Mouse (Mus musculus): ENCODE results near the gene Gps2. TPM values are rescaled to one million over a fixed set of nuclear protein-coding genes. Genes with fewer than 3 reads are reported as not detected.
A peak's percentile ranks its signal among the peaks of the same experiment; 100 is the strongest.
"Not testable (repeated sequence)": the region's sequence is repeated elsewhere in the genome, so short reads cannot be mapped to it uniquely, and the experiment has no call there.

The Gps2 gene
- polyA plus RNA-seq, 1 experiment from 2014 or later, result 69.4 TPM

DNA sequence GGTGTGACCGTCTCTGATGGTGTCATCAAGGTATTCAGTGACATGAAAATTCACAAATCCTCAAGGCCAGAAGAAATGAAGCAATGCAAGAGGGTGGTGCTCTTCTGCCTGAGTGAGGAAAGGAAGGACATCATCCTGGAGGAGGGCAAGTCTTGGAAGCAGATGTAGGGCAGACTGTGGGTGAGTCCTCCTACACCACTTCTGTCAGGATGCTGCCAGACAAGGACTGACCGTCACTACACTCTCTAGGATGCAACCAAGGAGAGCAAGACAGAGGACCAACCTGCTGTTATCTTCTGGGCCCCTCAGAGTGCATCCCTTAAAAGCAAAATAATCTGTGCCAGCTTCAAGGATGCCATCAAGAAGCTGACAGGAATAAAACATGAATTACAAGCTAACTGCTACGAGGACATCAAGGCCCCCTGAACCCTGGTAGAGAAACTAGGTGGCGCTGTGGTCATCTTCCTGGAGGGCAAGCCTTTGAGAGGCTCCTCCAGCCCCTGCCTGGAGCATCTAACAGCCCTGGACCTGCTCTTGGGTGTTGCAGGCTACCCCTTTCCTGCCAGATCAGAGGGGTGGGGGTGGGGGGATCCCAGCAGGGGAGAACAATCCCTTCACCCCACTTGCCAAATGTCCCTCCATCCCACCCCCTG, 37.2 kb downstream of the Gps2 start:
- H3K36me3 ChIP-seq, result peaks cover 6% of the 10 kb centered on the region
- no peak overlapping the region for H3K27ac ChIP-seq
- peaks cover 13% of the 10 kb centered on the region; the same call in 1 of the 2 replicates for H3K27me3 ChIP-seq (ENCODE audit: insufficient read depth, poor library complexity, severe bottlenecking)
- no peak overlapping the region for H3K4me3 ChIP-seq
- DNase-seq (ENCODE audit: low spot score), result no peak
- no peaks in the 10 kb centered on the region for H3K9me3 ChIP-seq
- WGBS, result 40% methylated on average over 4 of the region's 4 CpGs
- H3K4me1 ChIP-seq, result peaks cover 31% of the 10 kb centered on the region

DNA sequence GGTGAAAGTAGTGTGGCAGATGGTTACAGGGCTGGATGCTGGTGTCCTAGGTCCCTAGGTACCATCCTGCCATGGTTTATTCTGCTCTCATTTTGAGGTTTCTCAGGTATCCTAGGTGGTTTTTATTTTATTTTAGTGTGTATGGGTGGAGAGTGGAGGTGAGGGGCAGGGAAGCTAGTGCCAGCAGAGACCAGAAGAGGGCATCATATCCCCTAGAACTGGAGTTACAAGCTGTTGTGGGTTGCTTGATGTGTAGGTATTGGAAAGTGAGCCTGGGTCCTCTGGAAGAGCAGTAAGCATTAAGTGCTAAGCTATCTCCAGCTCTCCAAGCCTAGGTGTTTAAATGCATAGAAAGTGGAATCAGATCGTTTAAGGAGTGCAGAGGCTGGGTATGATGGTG, 38.6 kb downstream of the Gps2 start:
- Histone ChIP-seq H3K9me3 (no peaks in the 10 kb centered on the region), H3K27ac (no peak overlapping the region), H3K27me3 (ENCODE audit: insufficient read depth, poor library complexity, severe bottlenecking) (peaks cover 5% of the 10 kb centered on the region; the same call in 1 of the 2 replicates), H3K4me3 (no peak overlapping the region), H3K36me3 (no peaks in the 10 kb centered on the region), H3K4me1 (peaks cover 18% of the 10 kb centered on the region)
- 42% methylated on average over 1 of the region's 1 CpGs for WGBS
- no peak for DNase-seq (ENCODE audit: low spot score)

DNA sequence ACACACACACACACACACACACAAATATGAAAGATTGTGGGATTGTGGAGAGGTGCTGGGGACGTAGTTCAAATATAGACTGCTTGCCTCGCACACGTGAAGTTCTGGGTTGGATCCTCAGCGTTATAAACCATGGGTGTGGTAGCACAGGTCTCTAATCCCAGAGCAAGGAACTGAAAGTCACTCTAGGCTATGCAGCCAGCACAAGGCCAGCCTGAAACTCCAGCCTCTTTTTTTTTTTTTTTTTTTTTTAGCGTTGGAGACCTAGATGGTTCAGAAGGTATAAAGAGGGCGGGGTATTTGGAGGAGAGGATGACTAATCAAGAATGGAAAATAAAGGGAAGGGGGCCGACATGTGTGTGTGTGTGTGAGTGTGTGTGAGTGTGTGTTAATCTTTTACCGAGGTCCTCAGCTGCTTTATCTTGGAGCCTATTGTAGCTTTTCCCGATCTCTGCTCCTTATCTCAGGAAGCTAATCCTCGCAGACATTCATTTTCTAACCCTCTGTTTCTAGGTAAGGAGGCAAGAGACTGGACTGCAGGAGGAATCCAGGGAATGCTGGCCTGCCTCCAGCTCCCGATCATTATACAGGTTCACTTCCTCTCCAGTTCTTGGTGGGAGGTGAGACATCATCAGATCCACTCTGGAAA, 39.7 kb downstream of the Gps2 start:
- H3K4me1 ChIP-seq, result peaks cover 9% of the 10 kb centered on the region
- WGBS, result 41% methylated on average over 11 of the region's 11 CpGs
- DNase-seq (ENCODE audit: low spot score), result no peak

DNA sequence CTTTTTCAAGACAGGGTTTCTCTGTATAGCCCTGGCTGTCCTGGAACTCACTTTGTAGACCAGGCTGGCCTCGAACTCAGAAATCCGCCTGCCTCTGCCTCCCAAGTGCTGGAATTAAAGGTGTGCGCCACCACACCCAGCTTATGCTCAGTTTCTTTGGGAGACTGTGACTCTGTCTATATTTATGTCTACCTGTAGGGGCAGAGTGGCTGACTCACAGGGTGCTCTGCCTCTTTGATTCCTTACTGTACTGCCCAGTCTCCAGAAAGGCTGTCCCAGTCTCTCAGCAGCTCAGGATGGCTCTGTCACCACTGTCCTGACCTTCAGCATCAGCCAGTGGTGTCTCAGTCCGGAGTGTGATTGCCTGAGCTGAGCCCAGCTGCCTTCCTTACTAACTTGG, 41.9 kb downstream of the Gps2 start:
- not testable (repeated sequence) for H3K4me3 ChIP-seq; H3K9me3 ChIP-seq; DNase-seq (ENCODE audit: low spot score); H3K36me3 ChIP-seq; H3K27ac ChIP-seq; H3K27me3 ChIP-seq (ENCODE audit: insufficient read depth, poor library complexity, severe bottlenecking); H3K4me1 ChIP-seq
- WGBS, result 73% methylated on average over 4 of the region's 4 CpGs

More for the DNA sequence above, 39.7 kb downstream of the Gps2 start:
- H3K36me3 ChIP-seq, result no peaks in the 10 kb centered on the region
- H3K27me3 ChIP-seq (ENCODE audit: insufficient read depth, poor library complexity, severe bottlenecking), result peaks cover 5% of the 10 kb centered on the region; the same call in 1 of the 2 replicates
- no peaks in the 10 kb centered on the region for H3K9me3 ChIP-seq
- no peak overlapping the region for H3K4me3 ChIP-seq
- H3K27ac ChIP-seq, result no peak overlapping the region

DNA sequence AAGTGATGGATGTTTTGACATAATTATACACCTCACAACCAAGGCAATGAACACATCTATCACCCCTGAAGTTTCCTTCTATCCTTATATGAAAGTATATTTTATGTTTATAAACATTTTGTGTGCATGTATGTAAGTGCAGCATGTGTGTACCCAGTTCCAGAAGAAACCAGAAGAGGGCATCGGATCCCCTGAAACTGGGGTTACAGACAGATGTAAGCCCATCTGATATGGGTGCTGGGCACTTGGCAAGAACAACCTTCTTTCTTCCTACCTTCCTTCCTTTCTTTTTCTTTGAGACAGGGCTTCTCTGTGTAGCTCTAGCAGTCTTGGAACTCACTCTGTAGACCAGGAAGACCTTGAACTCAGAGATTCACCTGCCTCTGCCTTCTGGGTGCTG, 42.5 kb downstream of the Gps2 start:
- Histone ChIP-seq H3K27ac (no peak overlapping the region), H3K27me3 (ENCODE audit: insufficient read depth, poor library complexity, severe bottlenecking) (peaks cover 2% of the 10 kb centered on the region; the same call in 1 of the 2 replicates), H3K36me3 (no peaks in the 10 kb centered on the region), H3K4me1 (peaks cover 4% of the 10 kb centered on the region; the same call in 1 of the 2 replicates), H3K4me3 (no peak overlapping the region), H3K9me3 (no peaks in the 10 kb centered on the region)
- 71% methylated on average over 1 of the region's 1 CpGs for WGBS
- DNase-seq (ENCODE audit: low spot score), result no peak

DNA sequence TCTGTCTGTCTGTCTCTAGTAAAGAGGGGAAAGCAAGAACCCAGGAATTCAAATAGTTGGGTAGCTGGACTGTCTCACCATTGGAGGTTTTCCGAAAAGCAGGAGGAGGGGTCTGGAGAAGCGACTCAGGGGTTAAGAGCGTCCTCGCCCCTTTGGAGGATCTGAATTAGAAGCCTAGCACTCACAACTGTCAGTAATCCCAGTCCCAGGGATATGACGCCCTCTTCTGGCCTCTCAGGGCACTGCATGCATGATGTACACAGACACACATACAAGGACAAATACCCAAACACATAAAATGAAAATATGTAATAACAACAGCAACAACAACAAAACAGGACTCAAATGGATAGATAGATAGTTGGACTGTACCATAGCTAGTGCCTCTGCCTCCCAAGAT, 46.9 kb downstream of the Gps2 start:
- no peaks in the 10 kb centered on the region for H3K9me3 ChIP-seq
- H3K36me3 ChIP-seq, result no peaks in the 10 kb centered on the region
- WGBS, result 27% methylated on average over 5 of the region's 5 CpGs
- peaks cover 43% of the 10 kb centered on the region for H3K27me3 ChIP-seq (ENCODE audit: insufficient read depth, poor library complexity, severe bottlenecking)
- H3K27ac ChIP-seq, result no peak overlapping the region
- peaks cover 9% of the 10 kb centered on the region for H3K4me1 ChIP-seq
- no peak overlapping the region for H3K4me3 ChIP-seq
- no peak for DNase-seq (ENCODE audit: low spot score)

DNA sequence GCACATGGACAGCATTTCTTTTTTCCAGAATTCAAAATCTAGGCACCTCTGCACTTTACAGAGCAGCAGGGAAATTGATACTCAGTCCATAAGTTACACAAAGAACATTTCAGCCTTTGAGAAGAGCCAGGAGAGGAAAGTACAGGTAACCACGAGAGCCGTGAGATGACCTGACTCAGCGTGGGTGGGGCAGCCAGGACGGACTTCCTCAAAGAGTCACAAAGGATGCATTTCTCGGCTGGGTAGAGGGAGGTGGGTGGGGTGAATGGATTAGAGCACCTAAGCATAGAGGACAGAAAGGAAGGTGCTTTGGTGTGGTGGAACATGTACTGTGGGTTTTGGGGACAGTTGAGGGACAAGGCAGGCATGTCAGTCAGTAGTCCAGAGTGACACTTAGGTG, 48.2 kb downstream of the Gps2 start:
- no peaks in the 10 kb centered on the region for H3K36me3 ChIP-seq
- WGBS, result 44% methylated on average over 5 of the region's 5 CpGs
- H3K4me3 ChIP-seq, result no peak overlapping the region
- H3K4me1 ChIP-seq, result peaks cover 20% of the 10 kb centered on the region
- no peak for DNase-seq (ENCODE audit: low spot score)
- H3K27me3 ChIP-seq (ENCODE audit: insufficient read depth, poor library complexity, severe bottlenecking), result peaks cover 55% of the 10 kb centered on the region
- no peak overlapping the region for H3K27ac ChIP-seq
- H3K9me3 ChIP-seq, result no peaks in the 10 kb centered on the region

DNA sequence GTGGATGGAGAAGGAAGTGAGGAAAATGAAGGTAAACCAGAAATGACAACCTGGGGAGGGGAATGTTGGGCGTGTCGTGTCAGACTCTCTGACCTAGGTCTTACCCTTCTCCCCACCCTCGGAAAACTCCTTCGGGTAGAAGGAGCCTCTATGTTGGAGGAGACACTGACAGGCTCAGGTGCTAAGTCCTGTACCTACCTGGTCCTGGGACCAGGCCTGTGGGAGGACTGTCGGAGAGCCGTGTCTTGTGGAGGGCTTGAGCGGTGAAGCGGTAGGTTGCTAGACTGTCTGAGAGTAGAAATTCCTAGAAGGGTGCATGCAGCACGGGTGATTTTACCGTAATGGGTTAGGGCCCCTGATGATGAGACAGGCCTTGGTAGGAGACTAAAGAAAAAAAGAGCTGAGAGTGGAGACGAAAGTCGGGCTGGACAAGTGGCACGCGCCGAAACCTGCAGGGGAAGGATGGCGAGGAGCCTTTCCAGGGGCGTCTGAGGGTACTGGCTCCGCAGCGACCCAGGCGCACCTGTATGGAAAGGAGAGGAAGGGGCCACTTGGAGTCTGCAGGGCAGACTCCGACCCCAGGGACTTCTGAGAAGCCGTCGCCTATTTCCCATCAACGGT, 51.1 kb downstream of the Gps2 start, which contains the start of gene Cldn7:
Gene Cldn7 (plus strand): TSS at position 130 of the 621 bp plus-strand sequence.
- 0 out of 2 replicates have a peak within 1 kb of the TSS, but pooled peaks have one; percentile 43 for H3K27ac ChIP-seq
- peaks cover 21% of the 10 kb centered on the region for H3K4me1 ChIP-seq
- H3K4me3 ChIP-seq, result peak within 1 kb of the TSS; percentile 59
- no peak for DNase-seq (ENCODE audit: low spot score)
- H3K27me3 ChIP-seq (ENCODE audit: insufficient read depth, poor library complexity, severe bottlenecking), result peaks cover 74% of the 10 kb centered on the region
- H3K9me3 ChIP-seq, result no peaks in the 10 kb centered on the region
- WGBS, result 10% methylated on average over 24 of the region's 24 CpGs
- peaks cover 18% of the 10 kb centered on the region for H3K36me3 ChIP-seq

DNA sequence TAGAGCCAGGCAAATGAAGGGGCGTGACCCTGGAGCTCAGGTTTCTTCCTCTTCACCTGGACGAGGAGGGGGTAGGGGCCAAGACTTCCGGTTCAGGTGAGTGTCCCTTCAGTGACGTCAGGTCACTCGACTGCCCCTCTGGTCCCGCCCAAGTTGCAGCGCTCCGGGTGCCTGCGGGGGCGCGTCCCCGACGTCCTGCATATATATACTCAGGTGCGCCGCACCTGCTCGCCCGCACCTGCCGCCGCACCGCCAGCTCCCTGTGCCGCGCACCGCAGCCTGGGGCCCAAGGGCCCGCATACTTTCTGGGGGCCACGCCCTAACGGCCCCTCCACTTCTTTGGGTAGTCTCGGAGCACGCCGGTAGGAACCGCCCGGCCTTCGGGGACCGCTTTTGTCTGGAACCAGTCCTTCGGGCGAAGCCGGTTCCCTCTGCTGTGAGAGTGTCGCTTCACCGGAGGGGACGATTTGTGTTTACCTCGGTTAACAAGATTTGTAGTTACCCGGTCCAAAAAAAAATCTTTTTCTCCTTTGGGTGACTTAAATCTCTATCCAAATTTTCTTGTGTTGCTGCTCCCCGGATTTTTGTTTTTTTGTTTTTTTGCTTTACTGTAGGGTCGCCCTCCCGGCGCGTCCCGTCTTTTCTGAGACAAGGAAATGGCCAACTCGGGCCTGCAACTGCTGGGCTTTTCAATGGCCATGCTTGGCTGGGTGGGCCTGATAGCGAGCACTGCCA, 51.8 kb downstream of the Gps2 start:
- H3K27me3 ChIP-seq (ENCODE audit: insufficient read depth, poor library complexity, severe bottlenecking), result peaks cover 74% of the 10 kb centered on the region
- peaks cover 24% of the 10 kb centered on the region for H3K36me3 ChIP-seq
- peak overlapping the region; percentile 59 for H3K4me3 ChIP-seq
- 1% methylated on average over 49 of the region's 49 CpGs for WGBS
- peaks cover 21% of the 10 kb centered on the region for H3K4me1 ChIP-seq
- no peak for DNase-seq (ENCODE audit: low spot score)
- no peaks in the 10 kb centered on the region for H3K9me3 ChIP-seq
- H3K27ac ChIP-seq, result 0 out of 2 replicates have a peak overlapping the region, but pooled peaks have one; percentile 43

Small RNAs within 50 kb of the gene (microRNA-seq; reads per million reads assigned to microRNA genes)
- gene Mir6924, result not detected

Other genes starting within 250 kb of the Gps2 start
- gene Cd68, start 247.7 kb upstream of the Gps2 start, polyA plus RNA-seq (2016; fragmentation: Nextera tagmentation; extraction: Ambion mirVana), result 2.0 and 4.4 TPM in 2 replicates
- 481 and 586 TPM in 2 replicates for gene Eif4a1, start 241.5 kb upstream of the Gps2 start, polyA plus RNA-seq (2016; fragmentation: Nextera tagmentation; extraction: Ambion mirVana)
- 95.3 and 108 TPM in 2 replicates for gene Senp3, start 231.8 kb upstream of the Gps2 start, polyA plus RNA-seq (2016; fragmentation: Nextera tagmentation; extraction: Ambion mirVana)
- 0.25 TPM in 1 of 2 replicates, not detected in the other for gene Tnfsf13, start 228.1 kb upstream of the Gps2 start, polyA plus RNA-seq (2016; fragmentation: Nextera tagmentation; extraction: Ambion mirVana)
- gene Tnfsf12, start 218.0 kb upstream of the Gps2 start, polyA plus RNA-seq (2016; fragmentation: Nextera tagmentation; extraction: Ambion mirVana), result 3.0 and 4.7 TPM in 2 replicates
- gene Tnfsfm13, start 217.8 kb upstream of the Gps2 start, polyA plus RNA-seq (2016; fragmentation: Nextera tagmentation; extraction: Ambion mirVana), result 1.8 and 2.2 TPM in 2 replicates
- gene Polr2a, start 155.3 kb upstream of the Gps2 start, polyA plus RNA-seq (2016; fragmentation: Nextera tagmentation; extraction: Ambion mirVana), result 24.9 and 29.6 TPM in 2 replicates
- gene Slc35g3, start 151.9 kb upstream of the Gps2 start, polyA plus RNA-seq (2016; fragmentation: Nextera tagmentation; extraction: Ambion mirVana), result 0.16 TPM in 1 of 2 replicates, not detected in the other
- 1.7 and 2.4 TPM in 2 replicates for gene Zbtb4, start 148.0 kb upstream of the Gps2 start, polyA plus RNA-seq (2016; fragmentation: Nextera tagmentation; extraction: Ambion mirVana)
- gene Chrnb1, start 117.9 kb upstream of the Gps2 start, polyA plus RNA-seq (2016; fragmentation: Nextera tagmentation; extraction: Ambion mirVana), result 3.9 and 4.9 TPM in 2 replicates
- gene Fgf11, start 112.0 kb upstream of the Gps2 start, polyA plus RNA-seq (2016; fragmentation: Nextera tagmentation; extraction: Ambion mirVana), result 0.97 and 1.1 TPM in 2 replicates
- 1.5 and 1.8 TPM in 2 replicates for gene Tmem102, start 108.3 kb upstream of the Gps2 start, polyA plus RNA-seq (2016; fragmentation: Nextera tagmentation; extraction: Ambion mirVana)
- gene Gm39566, start 98.6 kb upstream of the Gps2 start, polyA plus RNA-seq (2016; fragmentation: Nextera tagmentation; extraction: Ambion mirVana), result not detected in 2 replicates
- gene Spem2, start 95.4 kb upstream of the Gps2 start, polyA plus RNA-seq (2016; fragmentation: Nextera tagmentation; extraction: Ambion mirVana), result 0.08 TPM in 1 of 2 replicates, not detected in the other
- not detected in 2 replicates for gene Spem1, start 91.7 kb upstream of the Gps2 start, polyA plus RNA-seq (2016; fragmentation: Nextera tagmentation; extraction: Ambion mirVana)
- 1.3 and 3.7 TPM in 2 replicates for gene Nlgn2, start 76.1 kb upstream of the Gps2 start, polyA plus RNA-seq (2016; fragmentation: Nextera tagmentation; extraction: Ambion mirVana)
- 294 and 327 TPM in 2 replicates for gene Tmem256, start 75.4 kb upstream of the Gps2 start, polyA plus RNA-seq (2016; fragmentation: Nextera tagmentation; extraction: Ambion mirVana)
- 72.7 and 74.5 TPM in 2 replicates for gene Plscr3, start 67.5 kb upstream of the Gps2 start, polyA plus RNA-seq (2016; fragmentation: Nextera tagmentation; extraction: Ambion mirVana)
- 0.28 and 1.2 TPM in 2 replicates for gene Tnk1, start 55.2 kb upstream of the Gps2 start, polyA plus RNA-seq (2016; fragmentation: Nextera tagmentation; extraction: Ambion mirVana)
- not detected in 2 replicates for gene Tmem95, start 35.9 kb upstream of the Gps2 start, polyA plus RNA-seq (2016; fragmentation: Nextera tagmentation; extraction: Ambion mirVana)
- gene Kctd11, start 32.5 kb upstream of the Gps2 start, polyA plus RNA-seq (2016; fragmentation: Nextera tagmentation; extraction: Ambion mirVana), result 5.0 and 6.2 TPM in 2 replicates
- gene Acap1, start 18.3 kb upstream of the Gps2 start, polyA plus RNA-seq (2016; fragmentation: Nextera tagmentation; extraction: Ambion mirVana), result 10.6 and 16.2 TPM in 2 replicates
- 5.5 and 8.7 TPM in 2 replicates for gene 2810408A11Rik, start 12.9 kb upstream of the Gps2 start, polyA plus RNA-seq (2016; fragmentation: Nextera tagmentation; extraction: Ambion mirVana)
- 8.3 and 12.7 TPM in 2 replicates for gene Neurl4, start 12.8 kb upstream of the Gps2 start, polyA plus RNA-seq (2016; fragmentation: Nextera tagmentation; extraction: Ambion mirVana)
- 2,011 and 2,470 TPM in 2 replicates for gene Eif5a, start 8.1 kb downstream of the Gps2 start, polyA plus RNA-seq (2016; fragmentation: Nextera tagmentation; extraction: Ambion mirVana)
- 1.8 and 2.1 TPM in 2 replicates for gene Ybx2, start 21.9 kb downstream of the Gps2 start, polyA plus RNA-seq (2016; fragmentation: Nextera tagmentation; extraction: Ambion mirVana)
- 17.8 and 24.1 TPM in 2 replicates for gene Slc2a4, start 34.3 kb downstream of the Gps2 start, polyA plus RNA-seq (2016; fragmentation: Nextera tagmentation; extraction: Ambion mirVana)
- 4.7 and 22.3 TPM in 2 replicates for gene Cldn7, start 50.9 kb downstream of the Gps2 start, polyA plus RNA-seq (2016; fragmentation: Nextera tagmentation; extraction: Ambion mirVana)
- gene Ctdnep1, start 67.3 kb downstream of the Gps2 start, polyA plus RNA-seq (2016; fragmentation: Nextera tagmentation; extraction: Ambion mirVana), result 20.5 and 23.8 TPM in 2 replicates
- gene Elp5, start 68.6 kb downstream of the Gps2 start, polyA plus RNA-seq (2016; fragmentation: Nextera tagmentation; extraction: Ambion mirVana), result 135 and 147 TPM in 2 replicates
- 365 and 379 TPM in 2 replicates for gene Gabarap, start 77.3 kb downstream of the Gps2 start, polyA plus RNA-seq (2016; fragmentation: Nextera tagmentation; extraction: Ambion mirVana)
- 51.8 and 73.3 TPM in 2 replicates for gene Phf23, start 81.9 kb downstream of the Gps2 start, polyA plus RNA-seq (2016; fragmentation: Nextera tagmentation; extraction: Ambion mirVana)
- 29.5 and 40.3 TPM in 2 replicates for gene Dvl2, start 86.7 kb downstream of the Gps2 start, polyA plus RNA-seq (2016; fragmentation: Nextera tagmentation; extraction: Ambion mirVana)
- gene Acadvl, start 101.5 kb downstream of the Gps2 start, polyA plus RNA-seq (2016; fragmentation: Nextera tagmentation; extraction: Ambion mirVana), result 79.1 and 102 TPM in 2 replicates
- 5.7 and 9.3 TPM in 2 replicates for gene Dlg4, start 103.1 kb downstream of the Gps2 start, polyA plus RNA-seq (2016; fragmentation: Nextera tagmentation; extraction: Ambion mirVana)
- 0.23 and 0.93 TPM in 2 replicates for gene Asgr1, start 140.2 kb downstream of the Gps2 start, polyA plus RNA-seq (2016; fragmentation: Nextera tagmentation; extraction: Ambion mirVana)
- gene Asgr2, start 178.8 kb downstream of the Gps2 start, polyA plus RNA-seq (2016; fragmentation: Nextera tagmentation; extraction: Ambion mirVana), result 0.17 and 1.1 TPM in 2 replicates
- gene Mgl2, start 216.4 kb downstream of the Gps2 start, polyA plus RNA-seq (2016; fragmentation: Nextera tagmentation; extraction: Ambion mirVana), result 0.28 and 0.59 TPM in 2 replicates
- gene Clec10a, start 242.3 kb downstream of the Gps2 start, polyA plus RNA-seq (2016; fragmentation: Nextera tagmentation; extraction: Ambion mirVana), result 0.31 TPM in 1 of 2 replicates, not detected in the other